Mouse (Mus musculus): ENCODE measurements at regions not wholly inside any gene's neighbourhood (a gene's known extent, or its start where the extent isn't known, plus 50 kb on each side); places are given as distances from the start of the nearest gene placed in this dataset.
A peak's percentile ranks its signal among the peaks of the same experiment; 100 is the strongest.

GRCm38 (mm10) chr9:33220981-33221380 lies 585.0 kb downstream of the Ets1 start:
- DNase-seq (ENCODE audit: low spot score): no peak

GRCm38 (mm10) chr9:33222066-33222805 lies 586.2 kb downstream of the Ets1 start:
- no peak for DNase-seq (ENCODE audit: low spot score)

GRCm38 (mm10) chr9:33233699-33234131 lies 597.7 kb downstream of the Ets1 start:
- DNase-seq (ENCODE audit: low spot score): no peak

GRCm38 (mm10) chr9:33238190-33238589 lies 602.2 kb downstream of the Ets1 start:
- no peak for DNase-seq (ENCODE audit: low spot score)

- no peak for DNase-seq (ENCODE audit: low spot score)
Observed at GRCm38 (mm10) chr9:33238846-33239245, 602.8 kb downstream of the Ets1 start.

GRCm38 (mm10) chr9:33240506-33240905 lies 604.5 kb downstream of the Ets1 start:
- DNase-seq (ENCODE audit: low spot score): no peak

- no peak for DNase-seq (ENCODE audit: low spot score)
Observed at GRCm38 (mm10) chr9:33240914-33241635, 605.1 kb downstream of the Ets1 start.

- peak; percentile 22 for DNase-seq (ENCODE audit: low spot score)
Observed at GRCm38 (mm10) chr9:33246932-33247331, 610.9 kb downstream of the Ets1 start.

- no peak for DNase-seq (ENCODE audit: low spot score)
Observed at GRCm38 (mm10) chr9:33258241-33258640, 622.2 kb downstream of the Ets1 start.

- DNase-seq (ENCODE audit: low spot score): peak; percentile 46
Observed at GRCm38 (mm10) chr9:33260171-33260570, 624.1 kb downstream of the Ets1 start.

GRCm38 (mm10) chr9:33289381-33289780 lies 653.4 kb downstream of the Ets1 start:
- no peak for DNase-seq (ENCODE audit: low spot score)

- peak; percentile 16 for DNase-seq (ENCODE audit: low spot score)
Observed at GRCm38 (mm10) chr9:33292116-33292515, 656.1 kb downstream of the Ets1 start.

GRCm38 (mm10) chr9:33295925-33296324 lies 659.9 kb downstream of the Ets1 start:
- no peak for DNase-seq (ENCODE audit: low spot score)

GRCm38 (mm10) chr9:33319525-33320025 lies 683.6 kb downstream of the Ets1 start:
- no peak for DNase-seq (ENCODE audit: low spot score)

GRCm38 (mm10) chr9:33327722-33328121 lies 691.7 kb downstream of the Ets1 start:
- DNase-seq (ENCODE audit: low spot score): peak; percentile 26

- DNase-seq (ENCODE audit: low spot score): no peak
Observed at GRCm38 (mm10) chr9:33350258-33350657, 714.2 kb downstream of the Ets1 start.

- DNase-seq (ENCODE audit: low spot score): no peak
Observed at GRCm38 (mm10) chr9:33356621-33357020, 720.6 kb downstream of the Ets1 start.

GRCm38 (mm10) chr9:33360966-33361365 lies 724.9 kb downstream of the Ets1 start:
- DNase-seq (ENCODE audit: low spot score): no peak

- peak; percentile 4 for DNase-seq (ENCODE audit: low spot score)
Observed at GRCm38 (mm10) chr9:33389170-33389569, 753.1 kb downstream of the Ets1 start.

GRCm38 (mm10) chr9:33404691-33405090 lies 768.7 kb downstream of the Ets1 start:
- DNase-seq (ENCODE audit: low spot score): no peak

- no peak for DNase-seq (ENCODE audit: low spot score)
Observed at GRCm38 (mm10) chr9:33407517-33407916, 771.5 kb downstream of the Ets1 start.

- no peak for DNase-seq (ENCODE audit: low spot score)
Observed at GRCm38 (mm10) chr9:33423781-33424180, 787.8 kb downstream of the Ets1 start.

GRCm38 (mm10) chr9:33436459-33436858 lies 800.4 kb downstream of the Ets1 start:
- DNase-seq (ENCODE audit: low spot score): no peak

All from layer of hippocampus, adult 9-10 months (tissue).